Mouse (Mus musculus) CH12.LX (cell line): ENCODE results near the gene Gatb.

ENCODE experiments used
- CTCF ChIP-seq, 2 experiments: IDR thresholded peaks in 1 of 2; conservative IDR thresholded peaks in 1 of 2; 2 replicates each; pipeline ENCODE4 v1.5.1; 2011 to 2012; ENCODE audit warnings: low read depth in 2 of 2, low read length in 2 of 2, improper control_type of control experiment in 1 of 2, inconsistent platforms in 1 of 2, mild to moderate bottlenecking in 1 of 2, moderate library complexity in 1 of 2
- ELF1 ChIP-seq: IDR thresholded peaks from 2 replicates; pipeline ENCODE4 v1.6.1; 2014; ENCODE audit warnings: low read depth, mild to moderate bottlenecking, inconsistent platforms, low read length, improper control_type of control experiment
- EP300 ChIP-seq: IDR thresholded peaks from 2 replicates; pipeline ENCODE4 v1.6.1; 2011; ENCODE audit warnings: low read length, improper control_type of control experiment
- GABPA ChIP-seq: IDR thresholded peaks from 2 replicates; pipeline ENCODE4 v1.6.1; 2012; ENCODE audit warnings: low read depth, low read length, improper control_type of control experiment, inconsistent platforms; ENCODE audit not compliant: insufficient replicate concordance
- MEF2A ChIP-seq: IDR thresholded peaks from 2 replicates; pipeline ENCODE4 v1.6.1; 2014; ENCODE audit warnings: low read depth, mild to moderate bottlenecking, inconsistent platforms, low read length, improper control_type of control experiment, borderline replicate concordance
- MYC ChIP-seq: IDR thresholded peaks from 2 replicates; pipeline ENCODE4 v1.6.1; 2011; ENCODE audit warnings: low read depth, mild to moderate bottlenecking, improper control_type of control experiment, low read length
- NRF1 ChIP-seq: IDR thresholded peaks from 2 replicates; pipeline ENCODE4 v1.6.1; 2014; ENCODE audit warnings: low read depth, mild to moderate bottlenecking, inconsistent platforms, low read length, improper control_type of control experiment, moderate library complexity
- POLR2A ChIP-seq: IDR thresholded peaks from 2 replicates; pipeline ENCODE4 v1.6.1; 2011; ENCODE audit warnings: low read depth, mild to moderate bottlenecking, improper control_type of control experiment, low read length
- POLR2AphosphoS2 ChIP-seq: IDR thresholded peaks from 2 replicates; pipeline ENCODE4 v1.6.1; 2011; ENCODE audit warnings: low read depth, low read length, improper control_type of control experiment
- TBP ChIP-seq: conservative IDR thresholded peaks from 2 replicates; pipeline ENCODE4 v1.6.1; 2011; ENCODE audit warnings: low read depth, low read length, improper control_type of control experiment

DNA sequence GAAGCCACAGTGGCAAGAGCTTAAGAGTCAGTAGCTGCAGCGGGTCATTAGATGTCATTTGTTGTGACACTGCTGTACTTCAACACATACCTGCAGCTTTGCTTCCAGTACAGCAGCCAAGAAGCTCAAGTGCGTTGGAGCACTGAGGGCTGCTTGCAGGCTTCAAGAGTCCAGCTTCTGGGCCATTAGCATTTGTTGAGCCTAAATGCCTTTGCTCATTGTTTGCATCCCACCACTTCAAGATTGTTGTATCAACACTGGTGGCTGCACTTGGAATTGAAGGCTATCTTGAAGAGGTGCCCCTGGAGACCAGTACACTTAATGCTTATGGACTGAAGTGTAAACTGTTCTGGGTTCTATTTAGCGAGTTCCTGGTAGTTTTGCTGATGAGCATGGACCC, 33.0 kb downstream of the Gatb start:
- TF ChIP-seq ELF1, result no peak
- no peak for TF ChIP-seq GABPA
- no peak for TF ChIP-seq CTCF (conservative IDR thresholded peaks at IDR 0.05 in 1 of 2, IDR thresholded peaks at IDR 0.05 in 1 of 2; ENCODE audit: low read depth in 2 of 2, low read length in 2 of 2)
- no peak for TF ChIP-seq POLR2AphosphoS2
- TF ChIP-seq MEF2A, result no peak
- TF ChIP-seq NRF1, result no peak
- no peak for TF ChIP-seq TBP
- no peak for TF ChIP-seq EP300
- TF ChIP-seq POLR2A, result no peak
- no peak for TF ChIP-seq MYC
